In the genomic region with DNA sequence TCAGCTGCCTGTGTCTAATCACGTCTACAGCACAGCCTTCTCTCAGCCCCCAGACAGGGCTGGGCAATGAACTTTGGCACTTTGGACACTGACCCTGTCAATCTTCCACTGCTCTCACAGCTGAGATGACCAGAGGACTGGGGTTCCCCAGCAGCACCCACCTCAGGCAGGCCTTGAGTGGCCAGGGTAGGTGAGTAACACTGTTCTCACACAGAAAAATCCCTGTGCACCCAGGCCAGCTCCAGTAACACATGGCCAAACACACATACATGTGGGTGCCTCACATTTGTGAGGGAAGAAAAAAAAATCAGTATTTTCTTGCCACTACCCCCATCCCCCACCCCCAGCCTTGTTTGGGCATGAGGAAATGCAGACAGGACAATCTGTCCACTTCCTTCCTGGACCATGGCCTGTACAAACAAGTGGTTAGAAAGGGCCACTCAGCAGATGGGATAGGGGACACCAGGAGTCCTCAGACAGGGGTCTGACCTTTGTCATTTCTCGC, we compare ENCODE assay signal across 11 mouse cellular contexts. TPM values are rescaled to one million over a fixed set of nuclear protein-coding genes. Genes with fewer than 3 reads are reported as not detected.
A peak's percentile ranks its signal among the peaks of the same experiment; 100 is the strongest.
DNase-seq lines count a peak whose midpoint lies in the region; ATAC-seq and TF ChIP-seq lines count a peak whose summit lies in the region.
"Had no signal": no experiment of that assay in that cellular context is flagged by ENCODE, and none has a peak within 500 bp of the region (broad histone marks: within the 10 kb centered on the region; RNA-seq: fewer than 3 reads in every experiment).

No protein-coding gene starts in this region.

- ATAC-seq in heart, embryonic 12.5 days (ENCODE audit: insufficient number of reproducible peaks, low FRiP score): peak; percentile 63
- ATAC-seq in kidney, embryonic 14.5 days (ENCODE audit: low FRiP score, low TSS enrichment): peak; percentile 51; the same call in 1 of the 2 replicates
- peak; percentile 75 for ATAC-seq in liver, embryonic 15.5 days (ENCODE audit: insufficient read depth)
- no peak for ATAC-seq in monocyte, adult 5-6 weeks (replicated peaks; ENCODE audit: insufficient number of reproducible peaks, low FRiP score, low TSS enrichment, poor library complexity, severe bottlenecking)

- no peak for TF ChIP-seq CTCF in bone marrow, adult 2 months (IDR thresholded peaks at IDR 0.05; ENCODE audit: control insufficient read depth, insufficient read depth, low read length)

- H3K4me2 ChIP-seq in heart, embryonic 12.5 days: no peak overlapping the region
- H3K4me2 ChIP-seq in kidney, embryonic 14.5 days (replicated peaks; ENCODE audit: low read depth, low read length): no peak overlapping the region
- H3K4me2 ChIP-seq in liver, embryonic 15.5 days: peak overlapping the region; percentile 16
- H3K4me2 ChIP-seq: hindbrain, embryonic 13.5 days had no signal

- H3K9me3 ChIP-seq in heart, embryonic 12.5 days (replicated peaks): no peaks in the 10 kb centered on the region
- no peaks in the 10 kb centered on the region for H3K9me3 ChIP-seq in kidney, embryonic 14.5 days (ENCODE audit: control insufficient read depth, low read length)
- H3K9me3 ChIP-seq in liver, embryonic 15.5 days (replicated peaks): no peaks in the 10 kb centered on the region
- H3K9me3 ChIP-seq: hindbrain, embryonic 13.5 days had no signal

- WGBS in heart, embryonic 12.5 days: 65% methylated on average over 2 of the region's 2 CpGs
- WGBS in bone marrow, adult 2 months: 79% methylated on average over 2 of the region's 2 CpGs
- WGBS in kidney, embryonic 14.5 days: 71% methylated on average over 2 of the region's 2 CpGs
- WGBS in liver, embryonic 15.5 days (ENCODE audit: insufficient replicate concordance): 59% methylated on average over 2 of the region's 2 CpGs

- peaks cover 46% of the 10 kb centered on the region for H3K4me1 ChIP-seq in heart, embryonic 12.5 days (replicated peaks)
- H3K4me1 ChIP-seq in bone marrow, adult 2 months (ENCODE audit: control insufficient read depth, insufficient read depth, low read length): peaks cover 6% of the 10 kb centered on the region; the same call in 1 of the 2 replicates
- no peaks in the 10 kb centered on the region for H3K4me1 ChIP-seq in kidney, embryonic 14.5 days (ENCODE audit: control insufficient read depth, insufficient read depth, low read length)
- peaks cover 44% of the 10 kb centered on the region for H3K4me1 ChIP-seq in liver, embryonic 15.5 days (replicated peaks)
- H3K4me1 ChIP-seq: hindbrain, embryonic 13.5 days had no signal

- no peak for DNase-seq in heart, postnatal 4 days
- DNase-seq in cerebellum, adult 18-20 months: no peak
- no peak for DNase-seq in Muller cell, postnatal 12 days (ENCODE audit: inconsistent ontology term)
- DNase-seq: cerebellum, postnatal 36 days; layer of hippocampus, postnatal 36 days had no signal

- peak overlapping the region; percentile 4; the same call in 1 of the 2 replicates for H3K27ac ChIP-seq in heart, embryonic 12.5 days (ENCODE audit: poor library complexity, severe bottlenecking)
- H3K27ac ChIP-seq in bone marrow, adult 2 months (ENCODE audit: control insufficient read depth, insufficient read depth, low read depth, low read length, poor library complexity): peak overlapping the region; percentile 58
- H3K27ac ChIP-seq in kidney, embryonic 14.5 days (ENCODE audit: low read depth, low read length): no peak overlapping the region
- peak overlapping the region; percentile 80 for H3K27ac ChIP-seq in liver, embryonic 15.5 days (replicated peaks)
- H3K27ac ChIP-seq: hindbrain, embryonic 13.5 days had no signal

- H3K36me3 ChIP-seq in heart, embryonic 12.5 days: peaks cover 95% of the 10 kb centered on the region
- peaks cover 99% of the 10 kb centered on the region for H3K36me3 ChIP-seq in kidney, embryonic 14.5 days (ENCODE audit: control insufficient read depth, insufficient read depth, low read length)
- H3K36me3 ChIP-seq in liver, embryonic 15.5 days (replicated peaks): peaks cover 92% of the 10 kb centered on the region

- no peak for TF ChIP-seq POLR2A in bone marrow, adult 2 months (IDR thresholded peaks at IDR 0.05; ENCODE audit: borderline replicate concordance, control insufficient read depth, low read depth, low read length)

- H3K9ac ChIP-seq in heart, embryonic 12.5 days: no peak overlapping the region
- no peak overlapping the region for H3K9ac ChIP-seq in kidney, embryonic 14.5 days (ENCODE audit: low read depth, low read length)
- H3K9ac ChIP-seq in liver, embryonic 15.5 days: no peak overlapping the region
- H3K9ac ChIP-seq: hindbrain, embryonic 13.5 days had no signal

- no peaks in the 10 kb centered on the region for H3K27me3 ChIP-seq in heart, embryonic 12.5 days (replicated peaks)
- H3K27me3 ChIP-seq in kidney, embryonic 14.5 days (ENCODE audit: control insufficient read depth, insufficient read depth, low read length): no peaks in the 10 kb centered on the region
- H3K27me3 ChIP-seq in liver, embryonic 15.5 days: no peaks in the 10 kb centered on the region
- H3K27me3 ChIP-seq: hindbrain, embryonic 13.5 days had no signal

- H3K4me3 ChIP-seq in heart, embryonic 12.5 days: no peak overlapping the region
- no peak overlapping the region for H3K4me3 ChIP-seq in bone marrow, adult 2 months (replicated peaks; ENCODE audit: control insufficient read depth, low read depth, low read length)
- H3K4me3 ChIP-seq in kidney, embryonic 14.5 days (ENCODE audit: low read length): no peak overlapping the region
- peak overlapping the region; percentile 6; the same call in 1 of the 2 replicates for H3K4me3 ChIP-seq in liver, embryonic 15.5 days (replicated peaks)
- H3K4me3 ChIP-seq: hindbrain, embryonic 13.5 days had no signal

RNA-seq across cellular contexts. Expression of a gene that starts 14.4 kb away (rescaled TPM):
- 48.3 and 56.7 TPM in 2 replicates for polyA plus RNA-seq in heart, embryonic 12.5 days (2016; fragmentation: Nextera tagmentation; extraction: Ambion mirVana)
- total RNA-seq in heart, postnatal 4 days (2021): 10 to 100 TPM; 77.1 to 84.3 TPM
- polyA plus RNA-seq in bone marrow, adult 2 months (2011; ENCODE audit: insufficient read depth, insufficient read length, low replicate concordance, missing spikeins): 56.3 and 73.4 TPM in 2 replicates
- 39.8 and 41.1 TPM in 2 replicates for polyA plus RNA-seq in kidney, embryonic 14.5 days (2014; fragmentation: Nextera tagmentation; extraction: Ambion mirVana)
- 22.0 and 27.4 TPM in 2 replicates for polyA plus RNA-seq in liver, embryonic 15.5 days (2015; fragmentation: Nextera tagmentation; extraction: Ambion mirVana)
- not detected in 3 replicates for total RNA-seq in monocyte, adult 5-6 weeks (2017)

RNA-seq across cellular contexts. Expression of a gene that starts 25.3 kb away (rescaled TPM):
- 3,183 and 3,245 TPM in 2 replicates for polyA plus RNA-seq in heart, embryonic 12.5 days (2016; fragmentation: Nextera tagmentation; extraction: Ambion mirVana)
- total RNA-seq in heart, postnatal 4 days (2021): 1,000 to 10,000 TPM; 5,292 to 5,773 TPM
- polyA plus RNA-seq in bone marrow, adult 2 months (2011; ENCODE audit: insufficient read depth, insufficient read length, low replicate concordance, missing spikeins): 4.2 TPM in 1 of 2 replicates, not detected in the other
- polyA plus RNA-seq in kidney, embryonic 14.5 days (2014; fragmentation: Nextera tagmentation; extraction: Ambion mirVana): 3.0 and 3.9 TPM in 2 replicates
- polyA plus RNA-seq in liver, embryonic 15.5 days (2015; fragmentation: Nextera tagmentation; extraction: Ambion mirVana): 66.4 and 66.7 TPM in 2 replicates
- not detected in 3 replicates for total RNA-seq in monocyte, adult 5-6 weeks (2017)

RNA-seq across cellular contexts. Expression of a gene that starts 33.9 kb away (rescaled TPM):
- polyA plus RNA-seq in heart, embryonic 12.5 days (2016; fragmentation: Nextera tagmentation; extraction: Ambion mirVana): 446 and 471 TPM in 2 replicates
- total RNA-seq in heart, postnatal 4 days (2021): 100 to 1,000 TPM; 301 to 310 TPM
- polyA plus RNA-seq in bone marrow, adult 2 months (2011; ENCODE audit: insufficient read depth, insufficient read length, low replicate concordance, missing spikeins): 102 and 233 TPM in 2 replicates
- 259 and 375 TPM in 2 replicates for polyA plus RNA-seq in kidney, embryonic 14.5 days (2014; fragmentation: Nextera tagmentation; extraction: Ambion mirVana)
- polyA plus RNA-seq in liver, embryonic 15.5 days (2015; fragmentation: Nextera tagmentation; extraction: Ambion mirVana): 92.3 and 115 TPM in 2 replicates
- 88.8 to 157 TPM (median 111 TPM) in 3 replicates for total RNA-seq in monocyte, adult 5-6 weeks (2017)

RNA-seq across cellular contexts. Expression of a gene that starts 34.8 kb away (rescaled TPM):
- polyA plus RNA-seq in heart, embryonic 12.5 days (2016; fragmentation: Nextera tagmentation; extraction: Ambion mirVana): 0.34 and 0.50 TPM in 2 replicates
- total RNA-seq in heart, postnatal 4 days (2021): 10 to 100 TPM in 1 of 2 experiments, 1 to 10 TPM in 1; 9.2 to 11.4 TPM
- 1.1 and 2.7 TPM in 2 replicates for polyA plus RNA-seq in bone marrow, adult 2 months (2011; ENCODE audit: insufficient read depth, insufficient read length, low replicate concordance, missing spikeins)
- 0.56 and 0.64 TPM in 2 replicates for polyA plus RNA-seq in kidney, embryonic 14.5 days (2014; fragmentation: Nextera tagmentation; extraction: Ambion mirVana)
- polyA plus RNA-seq in liver, embryonic 15.5 days (2015; fragmentation: Nextera tagmentation; extraction: Ambion mirVana): 0.03 and 0.08 TPM in 2 replicates
- not detected in 3 replicates for total RNA-seq in monocyte, adult 5-6 weeks (2017)

RNA-seq across cellular contexts. Expression of a gene that starts 52.0 kb away (rescaled TPM):
- 343 and 346 TPM in 2 replicates for polyA plus RNA-seq in heart, embryonic 12.5 days (2016; fragmentation: Nextera tagmentation; extraction: Ambion mirVana)
- total RNA-seq in heart, postnatal 4 days (2021): 10 to 100 TPM; 91.8 to 93.8 TPM
- 22.9 and 25.2 TPM in 2 replicates for polyA plus RNA-seq in bone marrow, adult 2 months (2011; ENCODE audit: insufficient read depth, insufficient read length, low replicate concordance, missing spikeins)
- polyA plus RNA-seq in kidney, embryonic 14.5 days (2014; fragmentation: Nextera tagmentation; extraction: Ambion mirVana): 377 and 517 TPM in 2 replicates
- polyA plus RNA-seq in liver, embryonic 15.5 days (2015; fragmentation: Nextera tagmentation; extraction: Ambion mirVana): 167 and 213 TPM in 2 replicates
- total RNA-seq in monocyte, adult 5-6 weeks (2017): 1.7 to 2.7 TPM in 2 of 3 replicates, not detected in the other

Comparison
In these comparisons a context has a peak if more than half of its experiments do, and no peak if none do; other contexts are left out.
1. RNA of a gene that starts 25.3 kb away (polyA plus RNA-seq): 3,183 to 3,245 TPM in heart, embryonic 12.5 days; 66.4 to 66.7 TPM in liver, embryonic 15.5 days, 3.0 to 3.9 TPM in kidney, embryonic 14.5 days and 4.2 TPM in bone marrow, adult 2 months; every median in the first group is over 10 times any median in the second.